Mouse (Mus musculus): ENCODE measurements around the gene Cdh23.

DNA sequence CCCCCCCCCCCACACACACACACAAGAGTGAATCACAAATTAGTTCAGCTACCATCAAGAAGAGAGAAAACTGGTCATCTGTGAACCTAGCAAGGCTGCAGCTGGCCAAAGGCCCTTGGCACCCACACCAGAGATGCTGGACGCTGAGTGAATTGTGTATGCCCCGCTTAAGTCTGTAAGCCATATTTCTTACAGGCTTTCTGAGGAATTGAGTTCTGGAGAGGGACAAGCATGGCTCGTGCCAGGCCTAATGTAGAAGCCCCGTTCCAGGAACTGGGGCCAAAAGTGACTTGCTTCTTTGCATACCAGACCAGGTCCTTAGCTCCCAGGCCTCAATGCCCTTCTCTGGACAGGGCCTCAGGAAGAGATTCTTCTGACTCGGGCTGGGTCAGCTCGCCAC lies 132.2 kb downstream of the Cdh23 start:
- TF ChIP-seq CTCF (IDR thresholded peaks at IDR 0.05; ENCODE audit: borderline replicate concordance, extremely low read depth, insufficient read depth, insufficient read length): no peak
- no peak for TF ChIP-seq POLR2A (IDR thresholded peaks at IDR 0.05; ENCODE audit: borderline replicate concordance, extremely low read depth, insufficient read depth, insufficient read length, poor library complexity, severe bottlenecking)

Data from brain, embryonic 14.5 days (tissue).